Mouse (Mus musculus): ENCODE results near the gene Vmn1r32.

Vmn1r32 gene

GRCm38 (mm10) chr6:66559996-66560395, at the start of gene Vmn1r32:
TSS of gene Vmn1r32 (minus strand) at chr6:66560096.
- no peak for DNase-seq (ENCODE audit: low spot score)

DNA sequence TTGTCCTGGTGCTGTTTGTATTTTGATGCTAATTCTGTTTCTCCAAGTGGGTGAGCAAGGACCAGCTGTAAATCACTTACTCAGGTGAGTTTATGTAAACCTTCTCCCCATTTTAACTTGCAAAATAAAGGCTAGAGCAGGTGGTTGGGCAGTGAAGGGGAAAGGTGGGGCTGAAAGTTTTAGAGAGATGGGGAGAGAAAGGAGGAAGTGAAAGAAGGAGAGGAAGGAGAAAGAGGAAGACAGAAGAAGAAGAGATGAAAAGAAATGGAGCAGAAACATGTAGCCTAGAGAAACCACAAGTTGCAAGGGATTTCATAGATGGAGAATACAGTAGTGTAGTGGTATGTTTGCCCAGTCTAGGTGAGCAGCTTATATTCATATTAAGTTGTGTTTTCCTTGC, 35.9 kb upstream of the Vmn1r32 start:
- DNase-seq (ENCODE audit: low spot score): no peak

GRCm38 (mm10) chr6:66535966-66536365, 23.9 kb downstream of the Vmn1r32 start:
- DNase-seq (ENCODE audit: low spot score): no peak

DNA sequence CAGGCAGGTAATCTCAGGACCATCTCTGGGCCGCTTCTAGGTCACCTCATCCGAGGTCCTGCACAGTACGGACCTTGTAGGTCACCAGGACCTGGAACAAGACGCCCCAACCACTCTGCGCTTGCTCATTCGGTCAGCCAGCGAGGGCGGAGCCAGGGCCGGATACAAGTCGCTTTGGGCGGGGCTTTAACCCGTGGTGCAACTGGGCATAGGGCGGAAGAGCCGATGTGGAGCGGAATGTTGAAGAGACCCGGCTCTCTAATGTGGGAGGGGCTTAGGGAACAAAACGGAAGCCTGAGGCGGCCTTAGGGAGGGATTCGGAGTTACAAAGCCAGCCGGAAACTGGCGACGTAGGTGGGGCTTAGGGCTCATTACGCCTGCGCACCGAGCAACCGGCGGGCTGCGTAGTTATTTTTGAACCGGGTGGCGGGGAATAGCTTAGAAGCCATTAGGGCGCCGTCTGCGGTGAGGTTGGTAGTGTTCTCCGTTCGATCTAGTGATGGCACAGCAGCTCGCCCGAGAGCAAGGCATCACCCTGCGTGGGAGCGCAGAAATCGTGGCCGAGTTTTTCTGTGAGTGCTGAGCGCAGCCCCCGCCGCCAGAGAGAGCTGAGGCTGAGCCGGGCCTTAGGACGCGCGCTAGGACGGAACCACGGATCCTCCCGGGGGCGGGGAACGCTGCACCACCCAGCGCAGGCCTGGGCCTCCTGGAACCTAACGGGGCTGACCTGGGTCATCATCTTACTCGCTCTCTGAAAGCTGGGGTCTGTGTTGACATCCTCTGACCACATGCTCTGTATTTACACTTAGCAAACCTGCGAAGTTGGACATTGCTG, 24.7 kb downstream of the Vmn1r32 start, which contains the start of gene Mad2l1:
TSS of gene Mad2l1 (plus strand) at position 363 of the 835 bp plus-strand sequence.
- peak; percentile 99 for DNase-seq (ENCODE audit: low spot score)

DNA sequence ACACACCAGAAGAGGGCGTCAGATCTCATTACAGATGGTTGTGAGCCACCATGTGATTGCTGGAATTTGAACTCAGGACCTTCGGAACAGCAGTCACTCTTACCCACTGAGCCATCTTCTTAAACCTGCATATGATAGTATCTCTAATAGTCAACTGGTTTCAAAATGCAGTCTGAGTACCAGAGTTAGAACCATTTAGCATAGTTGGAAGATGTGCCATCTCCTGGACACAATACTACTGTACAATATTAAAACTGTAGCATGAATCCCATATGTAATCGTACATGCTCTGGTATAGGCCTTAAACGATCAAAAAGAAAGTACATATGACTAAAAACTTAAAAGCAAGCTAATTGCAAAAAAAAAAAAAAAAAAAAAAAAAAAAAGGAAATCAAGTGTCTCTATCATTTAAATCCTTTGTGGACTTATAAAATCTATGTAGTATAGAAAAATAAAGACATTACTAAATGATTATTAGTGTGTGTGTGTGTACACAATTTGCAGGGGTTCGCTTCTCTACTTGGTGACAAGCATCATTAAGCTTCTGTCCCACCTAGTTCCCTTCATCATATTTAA, 25.4 kb downstream of the Vmn1r32 start:
- no peak for DNase-seq (ENCODE audit: low spot score)

GRCm38 (mm10) chr6:66533241-66533640, 26.7 kb downstream of the Vmn1r32 start:
- no peak for DNase-seq (ENCODE audit: low spot score)

- DNase-seq (ENCODE audit: low spot score): no peak
These were observed 31.5 kb downstream of the Vmn1r32 start for GRCm38 (mm10) chr6:66528386-66528785.

- DNase-seq (ENCODE audit: low spot score): no peak
These were observed 43.5 kb downstream of the Vmn1r32 start for GRCm38 (mm10) chr6:66516368-66516767.

Measured in testis, postnatal 10 days (tissue).